Mouse (Mus musculus) embryonic facial prominence, embryonic 11.5 days (tissue): ENCODE measurements around the gene Anapc15. TPM values are rescaled to one million over a fixed set of nuclear protein-coding genes. Genes with fewer than 3 reads are reported as not detected.
A peak's percentile ranks its signal among the peaks of the same experiment; 100 is the strongest.
"Not testable (repeated sequence)": the region's sequence is repeated elsewhere in the genome, so short reads cannot be mapped to it uniquely, and the experiment has no call there.

Source experiments
- ATAC-seq: fragments of 200-750 bp; cut with Nextera tagmentation; replicated peaks from 2 replicates; pipeline ENCODE4 v1.8.0; 2017; ENCODE audit warnings: low read depth; ENCODE audit not compliant: insufficient number of reproducible peaks, low FRiP score, low TSS enrichment
- DNase-seq: peaks from one replicate; pipeline ENCODE4 v3.0.0-alpha.2; 2015; ENCODE audit warnings: low spot score
- H3K27ac ChIP-seq: fragments of 300-500 bp; sonication (generic); replicated peaks from 2 replicates; pipeline ENCODE4 v1.5.1; 2014; ENCODE audit warnings: mild to moderate bottlenecking, low read depth, low read length, control low read depth
- H3K27me3 ChIP-seq: fragments of 300-500 bp; sonication (generic); 2 replicates; pipeline ENCODE4 v1.6.1; 2014; ENCODE audit warnings: mild to moderate bottlenecking, low read length, moderate library complexity, mixed read lengths; ENCODE audit not compliant: control insufficient read depth, insufficient read depth
- H3K36me3 ChIP-seq: fragments of 300-500 bp; sonication (generic); replicated peaks from 2 replicates; pipeline ENCODE4 v1.6.1; 2014; ENCODE audit warnings: low read depth, mild to moderate bottlenecking, low read length, moderate library complexity, mixed read lengths; ENCODE audit not compliant: control insufficient read depth, insufficient read depth
- H3K4me1 ChIP-seq: fragments of 300-500 bp; sonication (generic); 2 replicates; pipeline ENCODE4 v1.6.1; 2014; ENCODE audit warnings: low read length, mixed read lengths; ENCODE audit not compliant: control insufficient read depth, insufficient read depth
- H3K4me2 ChIP-seq: fragments of 300-500 bp; sonication (generic); 2 replicates; pipeline ENCODE4 v1.6.1; 2014; ENCODE audit warnings: low read depth, mild to moderate bottlenecking, control low read depth, low read length, moderate library complexity
- H3K4me3 ChIP-seq: fragments of 300-500 bp; sonication (generic); 2 replicates; pipeline ENCODE4 v1.5.1; 2014; ENCODE audit warnings: low read depth, low read length, control low read depth
- H3K9ac ChIP-seq: fragments of 300-500 bp; sonication (generic); replicated peaks from 2 replicates; pipeline ENCODE4 v1.6.1; 2014; ENCODE audit warnings: mild to moderate bottlenecking, control low read depth, low read length
- H3K9me3 ChIP-seq: fragments of 300-500 bp; sonication (generic); replicated peaks from 2 replicates; pipeline ENCODE4 v1.6.1; 2016; ENCODE audit warnings: mild to moderate bottlenecking, low read length, inconsistent platforms, mixed read lengths; ENCODE audit not compliant: control insufficient read depth
- whole genome bisulfite sequencing: fragments of 180-500 bp; shearing (Covaris S2); extraction: QIAGEN DNeasy Blood & Tissue Kit; methylation state at CpG from one replicate; pipeline ENCODE4 v1.1.7; 2014; 5-methylcytosine and 5-hydroxymethylcytosine counted together
- polyA plus RNA-seq: library from polyadenylated mRNA; unstranded; fragments of >200 nt; fragmentation: Nextera tagmentation; extraction: Ambion mirVana; gene quantifications from 2 replicates; pipeline ENCODE4 v1.2.1, GENCODE M21; 2014

The Anapc15 gene
- polyA plus RNA-seq, 1 experiment from 2014 or later, result 92.7 TPM

GRCm38 (mm10) chr7:101906287-101906681, 42.8 kb downstream of the Anapc15 start, which contains the start of gene Tomt:
Tomt (minus strand) TSS chr7:101906359.
- ATAC-seq, result no peak
- Histone ChIP-seq H3K9me3 (no peaks in the 10 kb centered on the region), H3K27ac (peak within 1 kb of the TSS; percentile 91), H3K9ac (peak within 1 kb of the TSS; percentile 94), H3K36me3 (no peaks in the 10 kb centered on the region; the same call in none of the 2 replicates), H3K4me3 (peak within 1 kb of the TSS; percentile 81), H3K4me2 (peak within 1 kb of the TSS; percentile 60), H3K4me1 (no peaks in the 10 kb centered on the region), H3K27me3 (no peaks in the 10 kb centered on the region)
- 19% methylated on average over 11 of the region's 11 CpGs for WGBS
- DNase-seq, result no peak

GRCm38 (mm10) chr7:101906696-101907095, 43.2 kb downstream of the Anapc15 start:
- 75% methylated on average over 8 of the region's 8 CpGs for WGBS
- H3K4me3 ChIP-seq, result peak overlapping the region; percentile 81
- H3K27ac ChIP-seq, result no peak overlapping the region
- no peaks in the 10 kb centered on the region; the same call in none of the 2 replicates for H3K36me3 ChIP-seq
- ATAC-seq (no peak), DNase-seq (no peak)
- peak overlapping the region; percentile 60 for H3K4me2 ChIP-seq
- H3K4me1 ChIP-seq, result no peaks in the 10 kb centered on the region
- H3K9me3 ChIP-seq, result no peaks in the 10 kb centered on the region
- H3K9ac ChIP-seq, result peak overlapping the region; percentile 94
- no peaks in the 10 kb centered on the region for H3K27me3 ChIP-seq

GRCm38 (mm10) chr7:101908367-101908766, 44.9 kb downstream of the Anapc15 start:
- DNase-seq (no peak), ATAC-seq (no peak)
- Histone ChIP-seq H3K4me3 (no peak overlapping the region), H3K9me3 (no peaks in the 10 kb centered on the region), H3K27me3 (no peaks in the 10 kb centered on the region), H3K27ac (no peak overlapping the region), H3K9ac (peak overlapping the region; percentile 5; the same call in 1 of the 2 replicates), H3K4me2 (no peak overlapping the region), H3K4me1 (no peaks in the 10 kb centered on the region), H3K36me3 (peaks cover 6% of the 10 kb centered on the region)
- 82% methylated on average over 4 of the region's 4 CpGs for WGBS

GRCm38 (mm10) chr7:101910138-101910537, 46.6 kb downstream of the Anapc15 start:
- H3K9ac ChIP-seq, result no peak overlapping the region
- H3K36me3 ChIP-seq, result peaks cover 6% of the 10 kb centered on the region

GRCm38 (mm10) chr7:101911982-101912381, 48.5 kb downstream of the Anapc15 start:
- Histone ChIP-seq H3K4me2 (no peak overlapping the region), H3K36me3 (peaks cover 6% of the 10 kb centered on the region), H3K27me3 (no peaks in the 10 kb centered on the region), H3K27ac (no peak overlapping the region), H3K9me3 (no peaks in the 10 kb centered on the region), H3K4me1 (no peaks in the 10 kb centered on the region), H3K4me3 (no peak overlapping the region), H3K9ac (no peak overlapping the region)
- 60% methylated on average over 3 of the region's 3 CpGs for WGBS
- ATAC-seq (no peak), DNase-seq (no peak)

More at GRCm38 (mm10) chr7:101910138-101910537, 46.6 kb downstream of the Anapc15 start:
- Histone ChIP-seq H3K4me1 (no peaks in the 10 kb centered on the region), H3K4me3 (no peak overlapping the region), H3K9me3 (no peaks in the 10 kb centered on the region), H3K27me3 (no peaks in the 10 kb centered on the region), H3K27ac (no peak overlapping the region), H3K4me2 (no peak overlapping the region)
- no peak for DNase-seq
- 94% methylated on average over 4 of the region's 4 CpGs for WGBS
- ATAC-seq, result no peak

DNA sequence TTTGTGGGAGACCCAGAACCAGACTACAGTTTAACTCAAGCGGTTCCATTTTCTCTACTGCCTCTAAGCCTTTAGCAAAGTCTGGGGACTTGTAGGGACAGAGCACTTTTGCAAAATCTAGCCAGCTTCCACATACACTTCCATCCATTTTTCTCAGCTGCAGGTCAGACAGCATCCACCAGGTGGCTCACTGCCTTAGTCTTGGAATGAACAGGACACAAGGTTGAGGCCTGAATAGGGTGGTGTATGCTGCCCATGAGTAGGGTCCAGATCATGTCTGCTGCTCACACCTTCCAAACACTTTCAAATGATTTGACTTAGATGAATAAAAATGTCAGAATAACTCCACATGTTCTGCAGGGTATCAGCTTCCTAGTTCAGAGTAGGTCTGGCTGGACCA, 54.6 kb downstream of the Anapc15 start:
- H3K4me3 ChIP-seq, result no peak overlapping the region
- peak; percentile 88 for ATAC-seq
- no peak overlapping the region for H3K27ac ChIP-seq
- no peaks in the 10 kb centered on the region for H3K9me3 ChIP-seq
- peaks cover under 1% of the 10 kb centered on the region; the same call in 1 of the 2 replicates for H3K36me3 ChIP-seq
- H3K4me1 ChIP-seq, result no peaks in the 10 kb centered on the region
- H3K4me2 ChIP-seq, result no peak overlapping the region
- H3K9ac ChIP-seq, result no peak overlapping the region
- peak; percentile 80 for DNase-seq
- H3K27me3 ChIP-seq, result no peaks in the 10 kb centered on the region
- WGBS, result 14% methylated on average over 1 of the region's 1 CpGs

DNA sequence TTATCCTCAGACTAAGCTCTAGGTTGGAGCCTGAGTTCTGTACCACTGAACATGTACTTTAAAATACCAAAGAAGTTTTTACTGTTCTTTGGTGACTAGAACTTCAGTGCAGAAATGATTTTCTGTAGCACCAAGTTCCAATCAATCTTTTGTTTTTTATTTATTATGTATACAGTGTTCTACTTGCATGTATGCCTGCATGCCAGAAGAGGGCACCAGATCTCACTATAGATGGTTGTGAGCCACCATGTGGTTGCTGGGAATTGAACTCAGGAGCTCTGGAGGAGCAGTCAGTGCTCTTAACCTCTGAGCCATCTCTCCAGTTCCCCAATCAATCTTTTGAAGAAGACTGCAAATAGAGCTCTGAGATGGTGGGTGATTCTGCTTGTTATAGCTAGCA, 62.4 kb downstream of the Anapc15 start:
- not testable (repeated sequence) for H3K4me1 ChIP-seq, H3K4me2 ChIP-seq, H3K4me3 ChIP-seq, ATAC-seq, H3K9ac ChIP-seq, DNase-seq, H3K27me3 ChIP-seq, H3K27ac ChIP-seq, H3K36me3 ChIP-seq, H3K9me3 ChIP-seq

DNA sequence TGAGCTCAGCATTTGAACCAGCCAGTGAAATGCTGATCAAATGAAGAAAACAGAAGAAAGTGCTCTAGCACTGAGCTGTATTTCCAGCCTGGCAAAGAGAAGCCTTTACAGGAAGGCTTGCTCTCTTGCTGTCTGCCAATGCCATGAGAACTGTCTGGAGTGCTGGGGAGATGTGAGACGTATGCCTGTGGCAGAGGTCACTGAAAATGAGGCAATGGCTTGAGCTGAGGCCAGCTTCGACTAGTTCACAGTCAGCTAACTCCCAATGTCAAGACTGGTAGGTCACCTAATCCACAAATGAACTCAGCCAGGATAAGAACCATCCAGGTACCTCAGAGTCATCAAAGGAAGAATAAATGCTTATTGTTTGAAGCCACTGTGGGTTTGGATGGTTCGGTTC, 64.6 kb downstream of the Anapc15 start:
- DNase-seq, result no peak
- 88% methylated on average over 3 of the region's 3 CpGs for WGBS
- Histone ChIP-seq H3K9me3 (no peaks in the 10 kb centered on the region), H3K4me3 (no peak overlapping the region), H3K27me3 (no peaks in the 10 kb centered on the region), H3K9ac (no peak overlapping the region), H3K4me1 (no peaks in the 10 kb centered on the region), H3K27ac (no peak overlapping the region), H3K4me2 (no peak overlapping the region), H3K36me3 (no peaks in the 10 kb centered on the region)
- no peak for ATAC-seq
